ENCODE assay signal across 9 mouse cellular contexts in the genomic region with DNA sequence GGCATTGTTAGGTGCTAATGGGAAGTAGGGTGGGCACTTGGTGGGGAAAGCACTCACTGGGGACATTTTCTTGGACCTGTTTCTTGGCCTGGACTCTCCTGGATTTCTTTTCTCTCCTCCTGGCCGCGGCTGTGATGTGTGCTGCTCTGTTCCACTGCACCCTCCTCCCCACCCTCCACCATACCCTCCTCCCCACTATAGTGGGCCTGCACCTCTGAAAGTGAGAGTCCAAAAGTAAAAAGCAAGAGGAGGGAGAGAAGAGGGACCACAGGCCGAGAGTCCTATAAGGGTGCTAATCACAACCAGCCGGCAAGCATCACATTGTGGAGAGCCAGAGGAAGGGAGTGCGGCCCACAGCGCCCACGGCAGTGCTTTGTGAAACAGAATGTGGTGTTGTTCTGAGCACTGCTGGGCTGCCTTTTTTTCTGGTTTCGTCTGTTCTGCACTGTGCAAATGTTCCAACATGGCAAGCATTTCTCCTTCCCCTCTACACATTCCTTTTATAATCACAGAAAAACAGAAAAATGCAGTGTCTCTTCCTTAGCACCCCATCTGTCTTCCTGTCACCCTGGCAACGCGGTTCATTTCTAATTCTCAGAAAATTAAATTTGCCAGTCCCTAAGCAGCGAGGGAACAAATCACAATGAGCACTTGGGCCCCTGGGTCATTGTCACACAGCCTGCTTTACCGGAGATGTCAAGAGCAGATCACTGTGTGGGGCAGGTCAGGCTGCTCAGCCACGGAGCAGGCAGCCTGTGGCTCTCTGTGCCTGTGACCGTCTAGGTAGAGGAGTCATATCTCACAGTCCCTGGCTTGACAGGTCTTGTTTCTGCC. TPM values are rescaled to one million over a fixed set of nuclear protein-coding genes. Genes with fewer than 3 reads are reported as not detected.
DNase-seq lines count a peak whose midpoint lies in the region; ATAC-seq and TF ChIP-seq lines count a peak whose summit lies in the region.
"Had no signal": no experiment of that assay in that cellular context is flagged by ENCODE, and none has a peak within 500 bp of the region (broad histone marks: within the 10 kb centered on the region; RNA-seq: fewer than 3 reads in every experiment).

No protein-coding gene starts in this region.

- H3K9ac ChIP-seq in hindbrain, embryonic 16.5 days (ENCODE audit: low read depth, low read length): no peak overlapping the region; the same call in 1 of the 2 replicates
- H3K9ac ChIP-seq in limb, embryonic 14.5 days (ENCODE audit: low read depth, low read length, severe bottlenecking): no peak overlapping the region
- H3K9ac ChIP-seq: liver, embryonic 15.5 days had no signal

- no peaks in the 10 kb centered on the region for H3K9me3 ChIP-seq in hindbrain, embryonic 16.5 days (ENCODE audit: control insufficient read depth, low read length)
- no peaks in the 10 kb centered on the region for H3K9me3 ChIP-seq in limb, embryonic 14.5 days (ENCODE audit: control insufficient read depth, low read length)
- H3K9me3 ChIP-seq: liver, embryonic 15.5 days had no signal

- H3K36me3 ChIP-seq in hindbrain, embryonic 16.5 days (ENCODE audit: control insufficient read depth, insufficient read depth, low read length): no peaks in the 10 kb centered on the region
- no peaks in the 10 kb centered on the region for H3K36me3 ChIP-seq in limb, embryonic 14.5 days (ENCODE audit: control insufficient read depth, insufficient read depth, low read length)
- H3K36me3 ChIP-seq: liver, embryonic 15.5 days had no signal

- peak; percentile 3 for DNase-seq in ovary, postnatal 36 days (ENCODE audit: low spot score)
- no peak for DNase-seq in ovary, postnatal 10 days (ENCODE audit: low spot score)
- peak; percentile 7 for DNase-seq in limb, embryonic 14.5 days (ENCODE audit: low spot score)
- peak; percentile 88 for DNase-seq in telencephalon, adult 2 months (ENCODE audit: low read depth, low spot score)
- DNase-seq in urinary bladder, postnatal 4 days (ENCODE audit: low spot score in 2 of 2): no peak
- DNase-seq in spleen, adult 12 weeks (ENCODE audit: low spot score): no peak
- DNase-seq in adrenal gland, adult 18-20 months (ENCODE audit: low spot score in 2 of 2): no peak

- peak overlapping the region; percentile 64 for H3K27ac ChIP-seq in hindbrain, embryonic 16.5 days (ENCODE audit: low read depth, low read length)
- no peak overlapping the region for H3K27ac ChIP-seq in limb, embryonic 14.5 days (replicated peaks; ENCODE audit: low read depth, low read length)
- H3K27ac ChIP-seq: liver, embryonic 15.5 days had no signal

- H3K4me1 ChIP-seq in hindbrain, embryonic 16.5 days (ENCODE audit: control insufficient read depth, insufficient read depth, low read depth, low read length): peaks cover 10% of the 10 kb centered on the region
- H3K4me1 ChIP-seq in limb, embryonic 14.5 days (ENCODE audit: control insufficient read depth, insufficient read depth, low read length): peaks cover 4% of the 10 kb centered on the region; the same call in 1 of the 2 replicates
- H3K4me1 ChIP-seq: liver, embryonic 15.5 days had no signal

- no peak for TF ChIP-seq POLR2A in limb, embryonic 14.5 days (IDR thresholded peaks at IDR 0.05; ENCODE audit: borderline replicate concordance, extremely low read depth, insufficient read depth, insufficient read length)

- H3K27me3 ChIP-seq in hindbrain, embryonic 16.5 days (replicated peaks; ENCODE audit: control insufficient read depth, insufficient read depth, low read length): no peaks in the 10 kb centered on the region
- no peaks in the 10 kb centered on the region for H3K27me3 ChIP-seq in limb, embryonic 14.5 days (ENCODE audit: control insufficient read depth, insufficient read depth, low read length)
- H3K27me3 ChIP-seq: liver, embryonic 15.5 days had no signal

- WGBS in hindbrain, embryonic 16.5 days: 31% methylated on average over 14 of the region's 14 CpGs
- WGBS in limb, embryonic 14.5 days: 42% methylated on average over 14 of the region's 14 CpGs

- peak; percentile 77 for ATAC-seq in hindbrain, embryonic 16.5 days
- peak; percentile 26; the same call in 1 of the 2 replicates for ATAC-seq in limb, embryonic 14.5 days (ENCODE audit: low FRiP score, low read depth)

- no peak overlapping the region for H3K4me2 ChIP-seq in hindbrain, embryonic 16.5 days (ENCODE audit: low read length)
- no peak overlapping the region for H3K4me2 ChIP-seq in limb, embryonic 14.5 days (replicated peaks; ENCODE audit: low read depth, low read length, severe bottlenecking)
- H3K4me2 ChIP-seq: liver, embryonic 15.5 days had no signal

- no peak overlapping the region for H3K4me3 ChIP-seq in hindbrain, embryonic 16.5 days (ENCODE audit: low read length)
- H3K4me3 ChIP-seq in limb, embryonic 14.5 days (replicated peaks; ENCODE audit: low read length): no peak overlapping the region
- H3K4me3 ChIP-seq: liver, embryonic 15.5 days had no signal

RNA-seq across cellular contexts. Expression of gene Tnxb, which starts 29.5 kb away (rescaled TPM):
- polyA plus RNA-seq in hindbrain, embryonic 16.5 days (2015; fragmentation: Nextera tagmentation; extraction: Ambion mirVana): 0.30 and 0.34 TPM in 2 replicates
- polyA plus RNA-seq in limb, embryonic 14.5 days (2012; rRNA removed): 4.5 and 5.4 TPM in 2 replicates
- polyA plus RNA-seq in limb, embryonic 14.5 days (2014; fragmentation: Nextera tagmentation; extraction: Ambion mirVana): 1.5 and 2.0 TPM in 2 replicates
- total RNA-seq in adrenal gland, adult 18-20 months (2021): 10 to 100 TPM; 19.8 to 25.2 TPM

RNA-seq across cellular contexts. Expression of gene C4b, which starts 43.9 kb away (rescaled TPM):
- 0.19 and 0.25 TPM in 2 replicates for polyA plus RNA-seq in hindbrain, embryonic 16.5 days (2015; fragmentation: Nextera tagmentation; extraction: Ambion mirVana)
- 3.2 and 4.3 TPM in 2 replicates for polyA plus RNA-seq in limb, embryonic 14.5 days (2012; rRNA removed)
- 0.53 and 1.3 TPM in 2 replicates for polyA plus RNA-seq in limb, embryonic 14.5 days (2014; fragmentation: Nextera tagmentation; extraction: Ambion mirVana)
- 100 to 1,000 TPM in 1 of 2 experiments, 10 to 100 TPM in 1; 99.1 to 174 TPM for total RNA-seq in adrenal gland, adult 18-20 months (2021)

RNA-seq across cellular contexts. Expression of gene Atf6b, which starts 52.8 kb away (rescaled TPM):
- 110 and 121 TPM in 2 replicates for polyA plus RNA-seq in hindbrain, embryonic 16.5 days (2015; fragmentation: Nextera tagmentation; extraction: Ambion mirVana)
- polyA plus RNA-seq in limb, embryonic 14.5 days (2012; rRNA removed): 104 and 121 TPM in 2 replicates
- polyA plus RNA-seq in limb, embryonic 14.5 days (2014; fragmentation: Nextera tagmentation; extraction: Ambion mirVana): 68.3 and 80.9 TPM in 2 replicates
- total RNA-seq in adrenal gland, adult 18-20 months (2021): 10 to 100 TPM; 46.5 to 48.6 TPM

RNA-seq across cellular contexts. Expression of gene Fkbpl, which starts 55.2 kb away (rescaled TPM):
- polyA plus RNA-seq in hindbrain, embryonic 16.5 days (2015; fragmentation: Nextera tagmentation; extraction: Ambion mirVana): 13.5 and 17.0 TPM in 2 replicates
- 5.1 TPM in 2 replicates for polyA plus RNA-seq in limb, embryonic 14.5 days (2012; rRNA removed)
- polyA plus RNA-seq in limb, embryonic 14.5 days (2014; fragmentation: Nextera tagmentation; extraction: Ambion mirVana): 11.9 and 12.5 TPM in 2 replicates
- total RNA-seq in adrenal gland, adult 18-20 months (2021): 10 to 100 TPM; 12.8 to 17.5 TPM

Comparison
In these comparisons a context has a peak if more than half of its experiments do, and no peak if none do; other contexts are left out.
1. DNase-seq: peak in ovary, postnatal 36 days (single experiment), limb, embryonic 14.5 days (single experiment) and telencephalon, adult 2 months (single experiment); none in ovary, postnatal 10 days (single experiment), urinary bladder, postnatal 4 days (0 of 2), spleen, adult 12 weeks (single experiment) and adrenal gland, adult 18-20 months (0 of 2).